Mouse (Mus musculus) C2C12 (cell line): ENCODE results near the gene Rps6kc1. TPM values are rescaled to one million over a fixed set of nuclear protein-coding genes. Genes with fewer than 3 reads are reported as not detected.

ENCODE experiments used
- H3K27me3 ChIP-seq: one replicate; pipeline ENCODE4 v1.6.1; 2011; ENCODE audit not compliant: control insufficient read depth, insufficient read depth, insufficient read length
- H3K36me3 ChIP-seq: one replicate; pipeline ENCODE4 v1.6.1; 2011; ENCODE audit not compliant: control insufficient read depth, insufficient read depth
- H3K4me3 ChIP-seq: one replicate; pipeline ENCODE4 v1.5.1; 2011; ENCODE audit warnings: mild to moderate bottlenecking, control low read depth; ENCODE audit not compliant: poor library complexity, insufficient read depth, severe bottlenecking
- H3K79me2 ChIP-seq: one replicate; pipeline ENCODE4 v1.6.1; 2011; ENCODE audit not compliant: control insufficient read depth, insufficient read depth
- H3K79me3 ChIP-seq: one replicate; pipeline ENCODE4 v1.6.1; 2011; ENCODE audit warnings: low read depth, control low read depth
- H3ac ChIP-seq: one replicate; pipeline ENCODE3; 2011; ENCODE audit warnings: low read depth; ENCODE audit not compliant: control insufficient read depth, insufficient read length
- CEBPB ChIP-seq: IDR thresholded peaks from one replicate; pipeline ENCODE4 v1.6.1; 2011; ENCODE audit warnings: low read depth, mild to moderate bottlenecking, control low read depth, moderate library complexity
- CTCF ChIP-seq: IDR thresholded peaks from one replicate; pipeline ENCODE4 v1.5.1; 2011; ENCODE audit not compliant: control insufficient read depth, insufficient read depth, insufficient read length
- FOSL1 ChIP-seq: IDR thresholded peaks from one replicate; pipeline ENCODE4 v1.8.0; 2011; ENCODE audit warnings: mild to moderate bottlenecking, low read length; ENCODE audit not compliant: poor library complexity, insufficient read depth, severe bottlenecking
- MAX ChIP-seq: IDR thresholded peaks from one replicate; pipeline ENCODE4 v1.6.1; 2011; ENCODE audit warnings: mild to moderate bottlenecking, control low read depth
- MYOD1 ChIP-seq: IDR thresholded peaks from one replicate; pipeline ENCODE4 v1.6.1; 2011; ENCODE audit warnings: low read depth; ENCODE audit not compliant: control insufficient read depth, insufficient read length
- MYOG ChIP-seq: IDR thresholded peaks from one replicate; pipeline ENCODE4 v1.6.1; 2011; ENCODE audit not compliant: control insufficient read depth, insufficient read length; ENCODE audit errors: extremely low read depth
- USF1 ChIP-seq: IDR thresholded peaks from one replicate; pipeline ENCODE4 v1.6.1; 2011; ENCODE audit warnings: low read depth, mild to moderate bottlenecking, control low read depth, moderate library complexity
- polyA plus RNA-seq: library from polyadenylated mRNA; unstranded; fragments of >200 nt; fragmentation: generic; extraction: Trizol; gene quantifications from one replicate; pipeline ENCODE4 v1.2.1, GENCODE M21; 2012; ENCODE audit warnings: missing spikeins

Gene Rps6kc1
- polyA plus RNA-seq, 1 experiment = 13.1 TPM

GRCm38 (mm10) chr1:190667821-190668220, 243.7 kb downstream of the Rps6kc1 start:
- H3K27me3 ChIP-seq = no peaks in the 10 kb centered on the region
- no peaks in the 10 kb centered on the region for H3K79me2 ChIP-seq
- TF ChIP-seq MYOG (no peak), MYOD1 (no peak), USF1 (no peak), MAX (no peak), CEBPB (no peak), FOSL1 (no peak), CTCF (no peak)
- no peak overlapping the region for H3K4me3 ChIP-seq
- H3ac ChIP-seq = no peak overlapping the region
- no peaks in the 10 kb centered on the region for H3K79me3 ChIP-seq
- H3K36me3 ChIP-seq = no peaks in the 10 kb centered on the region

GRCm38 (mm10) chr1:190667326-190667725, 244.2 kb downstream of the Rps6kc1 start:
- Histone ChIP-seq H3K79me3 (no peaks in the 10 kb centered on the region), H3K79me2 (no peaks in the 10 kb centered on the region), H3K4me3 (no peak overlapping the region), H3ac (no peak overlapping the region), H3K27me3 (no peaks in the 10 kb centered on the region), H3K36me3 (no peaks in the 10 kb centered on the region)
- TF ChIP-seq MAX (no peak), FOSL1 (no peak), CTCF (no peak), USF1 (no peak)

GRCm38 (mm10) chr1:190665490-190665875, 246.1 kb downstream of the Rps6kc1 start:
- Histone ChIP-seq H3K36me3 (no peaks in the 10 kb centered on the region), H3K4me3 (no peak overlapping the region), H3K79me2 (no peaks in the 10 kb centered on the region), H3K79me3 (no peaks in the 10 kb centered on the region), H3ac (no peak overlapping the region), H3K27me3 (peaks cover 4% of the 10 kb centered on the region)
- no peak for TF ChIP-seq FOSL1
- no peak for TF ChIP-seq USF1
- no peak for TF ChIP-seq CEBPB
- no peak for TF ChIP-seq CTCF
- TF ChIP-seq MAX = no peak
- TF ChIP-seq MYOD1 = no peak
- no peak for TF ChIP-seq MYOG

- no peak overlapping the region for H3ac ChIP-seq
- H3K4me3 ChIP-seq = no peak overlapping the region
- no peaks in the 10 kb centered on the region for H3K79me2 ChIP-seq
- peaks cover 4% of the 10 kb centered on the region for H3K27me3 ChIP-seq
- no peaks in the 10 kb centered on the region for H3K36me3 ChIP-seq
- TF ChIP-seq MAX (no peak), MYOD1 (no peak), CEBPB (no peak), MYOG (no peak), CTCF (no peak), USF1 (no peak), FOSL1 (no peak)
- no peaks in the 10 kb centered on the region for H3K79me3 ChIP-seq
Observed at GRCm38 (mm10) chr1:190664767-190665489, 246.6 kb downstream of the Rps6kc1 start.

GRCm38 (mm10) chr1:190663996-190664395, 247.6 kb downstream of the Rps6kc1 start:
- H3K79me3 ChIP-seq = no peaks in the 10 kb centered on the region
- no peak overlapping the region for H3K4me3 ChIP-seq
- H3K79me2 ChIP-seq = no peaks in the 10 kb centered on the region
- peaks cover 4% of the 10 kb centered on the region for H3K27me3 ChIP-seq
- H3K36me3 ChIP-seq = no peaks in the 10 kb centered on the region
- TF ChIP-seq CTCF (no peak), MAX (no peak), MYOG (no peak), USF1 (no peak), MYOD1 (no peak), FOSL1 (no peak), CEBPB (no peak)
- H3ac ChIP-seq = no peak overlapping the region

GRCm38 (mm10) chr1:190662736-190663135, 248.8 kb downstream of the Rps6kc1 start:
- TF ChIP-seq MYOG (no peak), FOSL1 (no peak), CEBPB (no peak), MYOD1 (no peak), CTCF (no peak), USF1 (no peak), MAX (no peak)
- no peak overlapping the region for H3ac ChIP-seq
- H3K27me3 ChIP-seq = peaks cover 4% of the 10 kb centered on the region
- H3K36me3 ChIP-seq = no peaks in the 10 kb centered on the region
- H3K79me2 ChIP-seq = no peaks in the 10 kb centered on the region
- H3K79me3 ChIP-seq = no peaks in the 10 kb centered on the region
- H3K4me3 ChIP-seq = no peak overlapping the region
